Comparison of ENCODE assay signal across 18 mouse cellular contexts in genomic region chr8:13253413-13253812, GRCm38 (mm10). TPM values are rescaled to one million over a fixed set of nuclear protein-coding genes. Genes with fewer than 3 reads are reported as not detected.
A peak's percentile ranks its signal among the peaks of the same experiment; 100 is the strongest.
DNase-seq lines count a peak whose midpoint lies in the region; ATAC-seq lines count a peak whose summit lies in the region.
"Had no signal": no experiment of that assay in that cellular context is flagged by ENCODE, and none has a peak within 500 bp of the region (broad histone marks: within the 10 kb centered on the region; RNA-seq: fewer than 3 reads in every experiment).

No protein-coding gene starts in this region.

- H3K27ac ChIP-seq in embryonic facial prominence, embryonic 11.5 days (replicated peaks; ENCODE audit: low read depth, low read length) = no peak overlapping the region
- no peak overlapping the region for H3K27ac ChIP-seq in embryonic facial prominence, embryonic 10.5 days (replicated peaks)
- peak overlapping the region; percentile 92 for H3K27ac ChIP-seq in heart, embryonic 10.5 days
- 0 out of 2 replicates have a peak overlapping the region, but pooled peaks have one; percentile 5 for H3K27ac ChIP-seq in hindbrain, embryonic 10.5 days
- H3K27ac ChIP-seq in hindbrain, embryonic 16.5 days (ENCODE audit: low read depth, low read length) = no peak overlapping the region
- H3K27ac ChIP-seq: forebrain, embryonic 10.5 days; limb, embryonic 13.5 days; liver, embryonic 12.5 days; neural tube, embryonic 15.5 days had no signal

- no peak overlapping the region for H3K9ac ChIP-seq in embryonic facial prominence, embryonic 11.5 days (replicated peaks; ENCODE audit: low read length)
- no peak overlapping the region for H3K9ac ChIP-seq in hindbrain, embryonic 16.5 days (ENCODE audit: low read depth, low read length)
- H3K9ac ChIP-seq: limb, embryonic 13.5 days; liver, embryonic 12.5 days; neural tube, embryonic 15.5 days had no signal

- DNase-seq in embryonic facial prominence, embryonic 11.5 days (ENCODE audit: low spot score) = no peak
- no peak for DNase-seq in embryonic facial prominence, embryonic 10.5 days (ENCODE audit: low spot score)
- DNase-seq in heart, embryonic 10.5 days (ENCODE audit: low spot score) = no peak
- DNase-seq in heart, postnatal 36 days = no peak
- DNase-seq in hindbrain, embryonic 10.5 days (ENCODE audit: low spot score) = no peak

- no peaks in the 10 kb centered on the region for H3K4me1 ChIP-seq in embryonic facial prominence, embryonic 11.5 days (ENCODE audit: control insufficient read depth, insufficient read depth, low read length)
- H3K4me1 ChIP-seq in embryonic facial prominence, embryonic 10.5 days = peaks cover 15% of the 10 kb centered on the region
- peaks cover 28% of the 10 kb centered on the region for H3K4me1 ChIP-seq in heart, embryonic 10.5 days
- H3K4me1 ChIP-seq in hindbrain, embryonic 10.5 days (replicated peaks) = peaks cover 11% of the 10 kb centered on the region
- no peaks in the 10 kb centered on the region for H3K4me1 ChIP-seq in hindbrain, embryonic 16.5 days (ENCODE audit: control insufficient read depth, insufficient read depth, low read depth, low read length)
- H3K4me1 ChIP-seq: liver, embryonic 12.5 days; neural tube, embryonic 15.5 days had no signal

- H3K4me2 ChIP-seq in embryonic facial prominence, embryonic 11.5 days (ENCODE audit: low read depth, low read length) = no peak overlapping the region
- H3K4me2 ChIP-seq in hindbrain, embryonic 16.5 days (ENCODE audit: low read length) = no peak overlapping the region
- H3K4me2 ChIP-seq: limb, embryonic 13.5 days; liver, embryonic 12.5 days; midbrain, embryonic 11.5 days; neural tube, embryonic 15.5 days had no signal

- no peak overlapping the region for H3K4me3 ChIP-seq in embryonic facial prominence, embryonic 11.5 days (ENCODE audit: low read depth, low read length)
- no peak overlapping the region for H3K4me3 ChIP-seq in embryonic facial prominence, embryonic 10.5 days
- peak overlapping the region; percentile 56 for H3K4me3 ChIP-seq in heart, embryonic 10.5 days
- no peak overlapping the region for H3K4me3 ChIP-seq in hindbrain, embryonic 10.5 days
- H3K4me3 ChIP-seq in hindbrain, embryonic 16.5 days (ENCODE audit: low read length) = no peak overlapping the region
- H3K4me3 ChIP-seq: forebrain, embryonic 10.5 days; limb, embryonic 13.5 days; liver, embryonic 12.5 days; neural tube, embryonic 15.5 days had no signal

- intact Hi-C loops in heart, postnatal 36 days (cut with DNase I) = loop anchor here (5.0 kb wide), 1 partner anchor 41 kb away; no protein-coding TSS in a partner anchor

- 0 out of 2 replicates have a peak, but pooled peaks have one; percentile 44 for ATAC-seq in embryonic facial prominence, embryonic 11.5 days (replicated peaks; ENCODE audit: insufficient number of reproducible peaks, low FRiP score, low TSS enrichment, low read depth)
- no peak for ATAC-seq in hindbrain, embryonic 16.5 days
- no peak for ATAC-seq in frontal cortex, adult (ENCODE audit: low TSS enrichment)
- no peak for ATAC-seq in megakaryocyte-erythroid progenitor cell, adult 5-6 weeks (replicated peaks; ENCODE audit: low FRiP score, low TSS enrichment, poor library complexity, severe bottlenecking)

- peaks cover 4% of the 10 kb centered on the region for H3K36me3 ChIP-seq in embryonic facial prominence, embryonic 11.5 days (replicated peaks; ENCODE audit: control insufficient read depth, insufficient read depth, low read depth, low read length)
- H3K36me3 ChIP-seq in embryonic facial prominence, embryonic 10.5 days (replicated peaks) = peaks cover 23% of the 10 kb centered on the region
- peaks cover 40% of the 10 kb centered on the region for H3K36me3 ChIP-seq in heart, embryonic 10.5 days
- H3K36me3 ChIP-seq in hindbrain, embryonic 10.5 days = peaks cover 28% of the 10 kb centered on the region
- peaks cover 19% of the 10 kb centered on the region for H3K36me3 ChIP-seq in hindbrain, embryonic 16.5 days (ENCODE audit: control insufficient read depth, insufficient read depth, low read length)

- WGBS in embryonic facial prominence, embryonic 11.5 days = 68% methylated on average over 5 of the region's 5 CpGs
- WGBS in embryonic facial prominence, embryonic 10.5 days = 73% methylated on average over 5 of the region's 5 CpGs
- whole genome bisulfite sequencing in heart, embryonic 10.5 days = 58% methylated on average over 5 of the region's 5 CpGs
- WGBS in hindbrain, embryonic 10.5 days = 79% methylated on average over 5 of the region's 5 CpGs
- WGBS in hindbrain, embryonic 16.5 days = 91% methylated on average over 5 of the region's 5 CpGs

- no peaks in the 10 kb centered on the region for H3K27me3 ChIP-seq in embryonic facial prominence, embryonic 11.5 days (ENCODE audit: control insufficient read depth, insufficient read depth, low read length)
- H3K27me3 ChIP-seq in embryonic facial prominence, embryonic 10.5 days (replicated peaks; ENCODE audit: low read depth, poor library complexity, severe bottlenecking) = no peaks in the 10 kb centered on the region
- H3K27me3 ChIP-seq in heart, embryonic 10.5 days (ENCODE audit: insufficient read depth, poor library complexity, severe bottlenecking) = no peaks in the 10 kb centered on the region
- H3K27me3 ChIP-seq in hindbrain, embryonic 10.5 days (ENCODE audit: insufficient read depth, poor library complexity, severe bottlenecking) = no peaks in the 10 kb centered on the region
- no peaks in the 10 kb centered on the region for H3K27me3 ChIP-seq in hindbrain, embryonic 16.5 days (replicated peaks; ENCODE audit: control insufficient read depth, insufficient read depth, low read length)
- H3K27me3 ChIP-seq: limb, embryonic 13.5 days; liver, embryonic 12.5 days; neural tube, embryonic 15.5 days had no signal

- H3K9me3 ChIP-seq in embryonic facial prominence, embryonic 11.5 days (replicated peaks; ENCODE audit: control insufficient read depth, low read length) = no peaks in the 10 kb centered on the region
- H3K9me3 ChIP-seq in embryonic facial prominence, embryonic 10.5 days = no peaks in the 10 kb centered on the region
- H3K9me3 ChIP-seq in heart, embryonic 10.5 days = no peaks in the 10 kb centered on the region
- no peaks in the 10 kb centered on the region for H3K9me3 ChIP-seq in hindbrain, embryonic 10.5 days
- no peaks in the 10 kb centered on the region for H3K9me3 ChIP-seq in hindbrain, embryonic 16.5 days (ENCODE audit: control insufficient read depth, low read length)
- H3K9me3 ChIP-seq: forebrain, embryonic 10.5 days; limb, embryonic 13.5 days; liver, embryonic 12.5 days; neural tube, embryonic 15.5 days had no signal

RNA-seq across cellular contexts. Expression of gene Adprhl1, which starts 0.5 kb away (rescaled TPM):
- polyA plus RNA-seq in embryonic facial prominence, embryonic 11.5 days (2014; fragmentation: Nextera tagmentation; extraction: Ambion mirVana) = 0.46 and 1.1 TPM in 2 replicates
- polyA plus RNA-seq in embryonic facial prominence, embryonic 10.5 days (2016; fragmentation: Nextera tagmentation; extraction: Ambion mirVana) = 0.39 and 0.70 TPM in 2 replicates
- 49.3 and 117 TPM in 2 replicates for polyA plus RNA-seq in heart, embryonic 10.5 days (2016; fragmentation: Nextera tagmentation; extraction: Ambion mirVana)
- 100 to 1,000 TPM; 573 to 582 TPM for total RNA-seq in heart, postnatal 36 days (2021)
- 0.25 and 0.73 TPM in 2 replicates for polyA plus RNA-seq in hindbrain, embryonic 10.5 days (2016; fragmentation: Nextera tagmentation; extraction: Ambion mirVana)
- polyA plus RNA-seq in hindbrain, embryonic 16.5 days (2015; fragmentation: Nextera tagmentation; extraction: Ambion mirVana) = 0.59 and 0.60 TPM in 2 replicates
- not detected in 2 replicates for total RNA-seq in megakaryocyte-erythroid progenitor cell, adult 5-6 weeks (2014; fragmentation: Nextera tagmentation)
- not detected in 2 replicates for total RNA-seq in megakaryocyte-erythroid progenitor cell, adult 5-6 weeks (2017)
- polyA plus RNA-seq: activated CD4-positive, CD25-positive, alpha-beta regulatory T cell, adult 4 months; forebrain, embryonic 10.5 days; forebrain, embryonic 16.5 days; intestine, postnatal 0 days; kidney, embryonic 14.5 days; liver, embryonic 12.5 days; midbrain, embryonic 11.5 days; small intestine, adult 2 months had no signal

RNA-seq across cellular contexts. Expression of gene Dcun1d2, which starts 34.5 kb away (rescaled TPM):
- 29.3 and 31.7 TPM in 2 replicates for polyA plus RNA-seq in embryonic facial prominence, embryonic 11.5 days (2014; fragmentation: Nextera tagmentation; extraction: Ambion mirVana)
- polyA plus RNA-seq in embryonic facial prominence, embryonic 10.5 days (2016; fragmentation: Nextera tagmentation; extraction: Ambion mirVana) = 22.5 and 23.7 TPM in 2 replicates
- polyA plus RNA-seq in heart, embryonic 10.5 days (2016; fragmentation: Nextera tagmentation; extraction: Ambion mirVana) = 23.5 and 27.3 TPM in 2 replicates
- total RNA-seq in heart, postnatal 36 days (2021) = 10 to 100 TPM; 49.1 to 58.1 TPM
- 25.3 and 27.6 TPM in 2 replicates for polyA plus RNA-seq in hindbrain, embryonic 10.5 days (2016; fragmentation: Nextera tagmentation; extraction: Ambion mirVana)
- polyA plus RNA-seq in hindbrain, embryonic 16.5 days (2015; fragmentation: Nextera tagmentation; extraction: Ambion mirVana) = 34.4 and 35.4 TPM in 2 replicates
- total RNA-seq in megakaryocyte-erythroid progenitor cell, adult 5-6 weeks (2014; fragmentation: Nextera tagmentation) = 19.3 and 20.2 TPM in 2 replicates
- 19.0 and 23.1 TPM in 2 replicates for total RNA-seq in megakaryocyte-erythroid progenitor cell, adult 5-6 weeks (2017)

RNA-seq across cellular contexts. Expression of gene Tmco3, which starts 34.6 kb away (rescaled TPM):
- 31.3 and 36.8 TPM in 2 replicates for polyA plus RNA-seq in embryonic facial prominence, embryonic 11.5 days (2014; fragmentation: Nextera tagmentation; extraction: Ambion mirVana)
- polyA plus RNA-seq in embryonic facial prominence, embryonic 10.5 days (2016; fragmentation: Nextera tagmentation; extraction: Ambion mirVana) = 33.7 and 37.8 TPM in 2 replicates
- polyA plus RNA-seq in heart, embryonic 10.5 days (2016; fragmentation: Nextera tagmentation; extraction: Ambion mirVana) = 37.5 and 39.6 TPM in 2 replicates
- total RNA-seq in heart, postnatal 36 days (2021) = 10 to 100 TPM; 29.4 to 29.7 TPM
- 35.6 and 40.9 TPM in 2 replicates for polyA plus RNA-seq in hindbrain, embryonic 10.5 days (2016; fragmentation: Nextera tagmentation; extraction: Ambion mirVana)
- 50.6 and 57.2 TPM in 2 replicates for polyA plus RNA-seq in hindbrain, embryonic 16.5 days (2015; fragmentation: Nextera tagmentation; extraction: Ambion mirVana)
- total RNA-seq in megakaryocyte-erythroid progenitor cell, adult 5-6 weeks (2014; fragmentation: Nextera tagmentation) = 12.7 and 14.0 TPM in 2 replicates
- 4.2 and 8.1 TPM in 2 replicates for total RNA-seq in megakaryocyte-erythroid progenitor cell, adult 5-6 weeks (2017)

RNA-seq across cellular contexts. Expression of gene Grtp1, which starts 53.0 kb away (rescaled TPM):
- polyA plus RNA-seq in embryonic facial prominence, embryonic 11.5 days (2014; fragmentation: Nextera tagmentation; extraction: Ambion mirVana) = 13.5 and 14.5 TPM in 2 replicates
- polyA plus RNA-seq in embryonic facial prominence, embryonic 10.5 days (2016; fragmentation: Nextera tagmentation; extraction: Ambion mirVana) = 15.3 and 15.4 TPM in 2 replicates
- polyA plus RNA-seq in heart, embryonic 10.5 days (2016; fragmentation: Nextera tagmentation; extraction: Ambion mirVana) = 30.5 and 34.0 TPM in 2 replicates
- total RNA-seq in heart, postnatal 36 days (2021) = 1 to 10 TPM; 4.8 to 4.9 TPM
- 14.5 and 16.5 TPM in 2 replicates for polyA plus RNA-seq in hindbrain, embryonic 10.5 days (2016; fragmentation: Nextera tagmentation; extraction: Ambion mirVana)
- 13.2 and 15.2 TPM in 2 replicates for polyA plus RNA-seq in hindbrain, embryonic 16.5 days (2015; fragmentation: Nextera tagmentation; extraction: Ambion mirVana)
- total RNA-seq in megakaryocyte-erythroid progenitor cell, adult 5-6 weeks (2014; fragmentation: Nextera tagmentation) = 1.7 and 3.4 TPM in 2 replicates
- 1.1 TPM in 1 of 2 replicates, not detected in the other for total RNA-seq in megakaryocyte-erythroid progenitor cell, adult 5-6 weeks (2017)

Comparison
In these comparisons a context has a peak if more than half of its experiments do, and no peak if none do; other contexts are left out.
1. H3K27ac ChIP-seq: peak in heart, embryonic 10.5 days (single experiment) and hindbrain, embryonic 10.5 days (single experiment); none in embryonic facial prominence, embryonic 11.5 days (single experiment), embryonic facial prominence, embryonic 10.5 days (single experiment) and hindbrain, embryonic 16.5 days (single experiment).
2. RNA of gene Adprhl1, which starts 0.5 kb away (polyA plus RNA-seq): 49.3 to 117 TPM in heart, embryonic 10.5 days; 0.46 to 1.1 TPM in embryonic facial prominence, embryonic 11.5 days, 0.39 to 0.70 TPM in embryonic facial prominence, embryonic 10.5 days, 0.59 to 0.60 TPM in hindbrain, embryonic 16.5 days and 0.25 to 0.73 TPM in hindbrain, embryonic 10.5 days; every median in the first group is over 10 times any median in the second.